ENCODE assay signal across 12 mouse cellular contexts in the genomic region with DNA sequence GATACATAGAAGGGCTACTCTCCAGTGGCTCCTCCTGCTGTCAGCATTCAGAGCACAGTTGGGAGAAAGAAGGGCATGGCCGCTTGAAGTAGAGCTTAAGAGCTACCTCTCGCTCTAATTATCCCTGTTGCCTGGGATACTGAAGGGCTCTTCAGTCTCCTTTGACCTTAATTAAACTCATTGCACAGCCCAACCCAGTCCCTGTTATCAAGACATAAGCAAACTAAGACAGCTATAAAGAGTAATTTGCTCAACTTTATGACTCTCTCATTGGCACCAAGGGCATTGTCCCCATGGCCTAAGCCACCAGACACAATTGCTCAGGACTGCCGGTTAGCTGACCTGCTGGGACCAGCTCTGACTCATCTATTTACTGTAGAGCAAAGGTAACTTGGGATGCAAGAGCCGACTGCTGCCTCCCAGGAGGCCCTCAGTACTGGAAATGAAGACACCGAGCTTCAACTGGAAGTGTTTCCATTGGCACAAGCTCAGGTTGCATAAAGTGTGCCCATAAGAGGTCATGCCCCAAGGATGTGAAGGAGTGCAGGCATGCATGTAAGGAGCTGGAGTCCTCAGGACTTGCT.
A peak's percentile ranks its signal among the peaks of the same experiment; 100 is the strongest.
DNase-seq lines count a peak whose midpoint lies in the region; ATAC-seq lines count a peak whose summit lies in the region.
"Had no signal": no experiment of that assay in that cellular context is flagged by ENCODE, and none has a peak within 500 bp of the region (broad histone marks: within the 10 kb centered on the region; RNA-seq: fewer than 3 reads in every experiment).

No protein-coding gene starts in this region.

- no peaks in the 10 kb centered on the region for H3K36me3 ChIP-seq in kidney, embryonic 14.5 days (ENCODE audit: control insufficient read depth, insufficient read depth, low read length)
- H3K36me3 ChIP-seq: heart, embryonic 13.5 days; limb, embryonic 15.5 days had no signal

- H3K4me2 ChIP-seq in kidney, embryonic 14.5 days (replicated peaks; ENCODE audit: low read depth, low read length) = no peak overlapping the region
- H3K4me2 ChIP-seq: heart, embryonic 13.5 days; limb, embryonic 15.5 days had no signal

- DNase-seq in kidney, adult 11 months = peak; percentile 86
- peak; percentile 13 to 40 for DNase-seq in adrenal gland, postnatal 36 days
- peak; percentile 68 to 91 for DNase-seq in kidney, postnatal 36 days
- DNase-seq in retina, postnatal 1 day = peak; percentile 40
- DNase-seq in left cerebral cortex, postnatal 25 days (ENCODE audit: low spot score in 2 of 2) = no peak
- DNase-seq in cerebellum, adult 18-20 months = no peak
- DNase-seq in thymus, postnatal 36 days = no peak

- H3K9ac ChIP-seq in kidney, embryonic 14.5 days (ENCODE audit: low read depth, low read length) = no peak overlapping the region
- H3K9ac ChIP-seq: heart, embryonic 13.5 days; limb, embryonic 15.5 days had no signal

- intact Hi-C loops in left cerebral cortex, postnatal 25 days (cut with DNase I) = no loop called here

- H3K9me3 ChIP-seq in kidney, embryonic 14.5 days (ENCODE audit: control insufficient read depth, low read length) = no peaks in the 10 kb centered on the region
- H3K9me3 ChIP-seq: heart, embryonic 13.5 days; limb, embryonic 15.5 days had no signal

- no peak overlapping the region for H3K27ac ChIP-seq in kidney, embryonic 14.5 days (ENCODE audit: low read depth, low read length)
- H3K27ac ChIP-seq: heart, embryonic 13.5 days; limb, embryonic 15.5 days had no signal

- H3K27me3 ChIP-seq in kidney, embryonic 14.5 days (ENCODE audit: control insufficient read depth, insufficient read depth, low read length) = no peaks in the 10 kb centered on the region
- H3K27me3 ChIP-seq: heart, embryonic 13.5 days; limb, embryonic 15.5 days had no signal

- WGBS in kidney, embryonic 14.5 days = 46% methylated on average over 5 of the region's 5 CpGs

- no peak overlapping the region for H3K4me3 ChIP-seq in kidney, embryonic 14.5 days (ENCODE audit: low read length)
- H3K4me3 ChIP-seq: heart, embryonic 13.5 days; limb, embryonic 15.5 days had no signal

- H3K4me1 ChIP-seq in kidney, embryonic 14.5 days (ENCODE audit: control insufficient read depth, insufficient read depth, low read length) = peaks cover 31% of the 10 kb centered on the region

- no peak for ATAC-seq in kidney, embryonic 14.5 days (ENCODE audit: low FRiP score, low TSS enrichment)
- ATAC-seq: CD4-positive, CD25-positive, alpha-beta regulatory T cell, adult 4 months; forebrain, embryonic 16.5 days had no signal

Comparison
In these comparisons a context has a peak if more than half of its experiments do, and no peak if none do; other contexts are left out.
1. DNase-seq: peak in kidney, adult 11 months (single experiment), adrenal gland, postnatal 36 days (2 of 2), kidney, postnatal 36 days (2 of 2) and retina, postnatal 1 day (single experiment); none in left cerebral cortex, postnatal 25 days (0 of 2), cerebellum, adult 18-20 months (0 of 2) and thymus, postnatal 36 days (0 of 2).